Mouse (Mus musculus): ENCODE measurements around the gene Gm10647.

DNA sequence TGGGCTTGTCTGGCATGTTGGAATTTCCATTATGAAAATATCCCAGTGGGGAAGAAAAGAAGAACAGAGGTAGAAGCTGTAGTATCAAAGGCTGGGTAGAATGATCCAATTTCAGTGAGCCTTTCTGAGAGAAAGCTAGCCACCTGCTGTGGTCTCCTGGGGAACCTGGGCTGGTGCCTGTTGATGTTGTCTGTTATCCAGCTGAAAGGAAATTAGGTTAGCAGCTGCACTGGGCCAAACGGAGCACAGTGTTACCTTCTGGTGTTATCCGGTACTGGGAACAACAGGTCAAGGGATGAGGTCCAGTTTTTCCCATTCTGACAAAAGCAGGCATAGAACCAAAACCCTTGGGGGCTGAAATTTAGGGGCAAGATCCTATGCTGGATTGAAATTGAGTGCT, 16.6 kb downstream of the Gm10647 start:
- TF ChIP-seq CTCF (IDR thresholded peaks at IDR 0.05; ENCODE audit: low read depth) (no peak), EP300 (IDR thresholded peaks at IDR 0.05; ENCODE audit: low read depth) (no peak)

All from heart, postnatal 0 days (tissue).